Mouse (Mus musculus): ENCODE data around the gene Ppp1r15b. TPM values are rescaled to one million over a fixed set of nuclear protein-coding genes. Genes with fewer than 3 reads are reported as not detected.

Gene Ppp1r15b
- polyA plus RNA-seq, 2 experiments, result 26.9 to 33.4 TPM

DNA sequence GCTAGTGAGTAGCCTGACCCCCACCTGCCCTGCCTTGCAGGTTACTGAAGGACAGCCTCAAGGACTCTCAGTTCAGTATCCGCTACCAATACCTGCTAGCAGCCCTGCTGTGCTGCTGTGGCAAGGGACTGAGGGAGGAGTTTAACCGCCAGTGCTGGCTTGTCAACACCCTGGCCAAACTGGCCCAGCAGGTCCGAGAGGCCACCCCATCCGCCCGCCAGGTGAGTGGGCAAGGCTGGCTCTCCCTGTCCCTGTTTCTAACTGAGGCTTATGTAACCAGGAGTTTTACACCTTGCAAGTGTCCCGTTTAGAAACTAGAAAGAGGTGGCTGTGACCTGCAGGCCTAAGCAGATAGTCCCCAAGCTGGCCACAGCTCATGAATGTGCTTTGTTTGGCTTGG, 40.3 kb upstream of the Ppp1r15b start:
- WGBS (ENCODE audit: insufficient replicate concordance), result 65% methylated on average over 6 of the region's 6 CpGs
- ATAC-seq (ENCODE audit: insufficient read depth), result no peak

GRCm38 (mm10) chr1:133091483-133091882, 39.5 kb upstream of the Ppp1r15b start:
- Histone ChIP-seq H3K36me3 (replicated peaks; ENCODE audit: control insufficient read depth, insufficient read depth, low read depth) (no peaks in the 10 kb centered on the region), H3K4me3 (ENCODE audit: insufficient read depth in 1 of 2, low read depth in 2 of 2, low read length in 2 of 2) (no peak overlapping the region), H3K4me2 (ENCODE audit: low read depth) (no peak overlapping the region), H3K9ac (replicated peaks) (no peak overlapping the region), H3K27me3 (ENCODE audit: control insufficient read depth, insufficient read depth, low read length) (no peaks in the 10 kb centered on the region), H3K27ac (no peak overlapping the region), H3K4me1 (replicated peaks; ENCODE audit: control insufficient read depth in 2 of 2, insufficient read depth in 2 of 2, low read length in 1 of 2) (peaks cover 0 to 3% of the 10 kb centered on the region in 2 experiments; a peak in 1 of 4 replicates), H3K9me3 (ENCODE audit: control insufficient read depth, low read length) (no peaks in the 10 kb centered on the region)
- no peak for DNase-seq (ENCODE audit: low read depth in 3 of 3, low spot score in 3 of 3)
- 74% methylated on average over 8 of the region's 8 CpGs for WGBS (ENCODE audit: insufficient replicate concordance)
- no peak for TF ChIP-seq EP300 (IDR thresholded peaks at IDR 0.05; ENCODE audit: low read depth)
- TF ChIP-seq CTCF (IDR thresholded peaks at IDR 0.05; ENCODE audit: low read depth), result no peak
- ATAC-seq (ENCODE audit: insufficient read depth), result no peak

More for the DNA sequence above, 40.3 kb upstream of the Ppp1r15b start:
- no peak for TF ChIP-seq EP300 (IDR thresholded peaks at IDR 0.05; ENCODE audit: low read depth)
- no peak overlapping the region for H3K4me3 ChIP-seq (ENCODE audit: insufficient read depth in 1 of 2, low read depth in 2 of 2, low read length in 2 of 2)
- no peak overlapping the region for H3K27ac ChIP-seq
- no peak overlapping the region for H3K9ac ChIP-seq (replicated peaks)
- peaks cover 0 to 3% of the 10 kb centered on the region in 2 experiments; a peak in 1 of 4 replicates for H3K4me1 ChIP-seq (replicated peaks; ENCODE audit: control insufficient read depth in 2 of 2, insufficient read depth in 2 of 2, low read length in 1 of 2)
- no peak overlapping the region for H3K4me2 ChIP-seq (ENCODE audit: low read depth)
- no peaks in the 10 kb centered on the region for H3K9me3 ChIP-seq (ENCODE audit: control insufficient read depth, low read length)
- H3K36me3 ChIP-seq (replicated peaks; ENCODE audit: control insufficient read depth, insufficient read depth, low read depth), result no peaks in the 10 kb centered on the region
- no peaks in the 10 kb centered on the region for H3K27me3 ChIP-seq (ENCODE audit: control insufficient read depth, insufficient read depth, low read length)
- no peak for DNase-seq (ENCODE audit: low read depth in 3 of 3, low spot score in 3 of 3)

DNA sequence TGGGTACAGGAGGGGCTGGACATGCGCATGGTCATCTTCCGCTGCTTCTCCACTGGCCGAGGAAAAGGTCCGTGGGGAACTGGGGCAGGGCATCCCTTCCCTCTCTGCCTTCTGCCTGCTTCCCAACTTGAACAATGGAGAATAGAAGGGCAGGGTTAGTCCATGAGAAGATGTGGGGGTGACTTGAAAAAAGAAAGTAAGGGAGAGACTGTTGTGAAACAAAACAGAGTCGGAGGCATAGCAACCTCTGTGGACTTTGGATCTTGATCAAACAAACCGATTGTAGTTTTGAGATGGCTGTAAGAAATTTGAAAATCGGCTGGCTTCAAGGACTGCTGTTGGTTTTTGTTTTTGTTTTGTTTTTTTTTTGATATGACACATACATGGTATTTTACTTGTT, 37.2 kb upstream of the Ppp1r15b start:
- no peak overlapping the region for H3K9ac ChIP-seq (replicated peaks)
- no peak for ATAC-seq (ENCODE audit: insufficient read depth)
- no peak overlapping the region for H3K4me2 ChIP-seq (ENCODE audit: low read depth)
- H3K27ac ChIP-seq, result no peak overlapping the region
- 74% methylated on average over 7 of the region's 7 CpGs for WGBS (ENCODE audit: insufficient replicate concordance)
- no peaks in the 10 kb centered on the region for H3K36me3 ChIP-seq (replicated peaks; ENCODE audit: control insufficient read depth, insufficient read depth, low read depth)
- TF ChIP-seq CTCF (IDR thresholded peaks at IDR 0.05; ENCODE audit: low read depth) (no peak), EP300 (IDR thresholded peaks at IDR 0.05; ENCODE audit: low read depth) (no peak)
- DNase-seq (ENCODE audit: low read depth in 3 of 3, low spot score in 3 of 3), result no peak
- no peak overlapping the region for H3K4me3 ChIP-seq (ENCODE audit: insufficient read depth in 1 of 2, low read depth in 2 of 2, low read length in 2 of 2)
- H3K9me3 ChIP-seq (ENCODE audit: control insufficient read depth, low read length), result no peaks in the 10 kb centered on the region
- no peaks in the 10 kb centered on the region for H3K27me3 ChIP-seq (ENCODE audit: control insufficient read depth, insufficient read depth, low read length)
- peaks cover 0 to 3% of the 10 kb centered on the region in 2 experiments; a peak in 1 of 4 replicates for H3K4me1 ChIP-seq (replicated peaks; ENCODE audit: control insufficient read depth in 2 of 2, insufficient read depth in 2 of 2, low read length in 1 of 2)

- no peaks in the 10 kb centered on the region for H3K27me3 ChIP-seq (ENCODE audit: control insufficient read depth, insufficient read depth, low read length)
- H3K4me1 ChIP-seq (replicated peaks; ENCODE audit: control insufficient read depth in 2 of 2, insufficient read depth in 2 of 2, low read length in 1 of 2), result 0 out of 4 replicates have a peak, but pooled peaks cover 0 to 3% of the 10 kb centered on the region in 2 experiments
- peak; percentile 43; the same call in 1 of the 2 replicates for ATAC-seq (ENCODE audit: insufficient read depth)
- H3K27ac ChIP-seq, result no peak overlapping the region
- 33% methylated on average over 17 of the region's 17 CpGs for WGBS (ENCODE audit: insufficient replicate concordance)
- peak in 2 of 3 experiments; percentile 43 for DNase-seq (ENCODE audit: low read depth in 3 of 3, low spot score in 3 of 3)
- no peak for TF ChIP-seq EP300 (IDR thresholded peaks at IDR 0.05; ENCODE audit: low read depth)
- peak; percentile 93 for TF ChIP-seq CTCF (IDR thresholded peaks at IDR 0.05; ENCODE audit: low read depth)
- no peaks in the 10 kb centered on the region for H3K9me3 ChIP-seq (ENCODE audit: control insufficient read depth, low read length)
- no peaks in the 10 kb centered on the region for H3K36me3 ChIP-seq (replicated peaks; ENCODE audit: control insufficient read depth, insufficient read depth, low read depth)
- H3K4me3 ChIP-seq (ENCODE audit: insufficient read depth in 1 of 2, low read depth in 2 of 2, low read length in 2 of 2), result no peak overlapping the region
- H3K4me2 ChIP-seq (ENCODE audit: low read depth), result no peak overlapping the region
- H3K9ac ChIP-seq (replicated peaks), result no peak overlapping the region
Observed at GRCm38 (mm10) chr1:133100980-133101798, 29.8 kb upstream of the Ppp1r15b start.

GRCm38 (mm10) chr1:133102108-133102507, 28.8 kb upstream of the Ppp1r15b start:
- no peak overlapping the region for H3K27ac ChIP-seq
- no peaks in the 10 kb centered on the region for H3K27me3 ChIP-seq (ENCODE audit: control insufficient read depth, insufficient read depth, low read length)
- ATAC-seq (ENCODE audit: insufficient read depth), result no peak
- H3K4me3 ChIP-seq (ENCODE audit: insufficient read depth in 1 of 2, low read depth in 2 of 2, low read length in 2 of 2), result no peak overlapping the region
- H3K4me2 ChIP-seq (ENCODE audit: low read depth), result no peak overlapping the region
- no peaks in the 10 kb centered on the region for H3K9me3 ChIP-seq (ENCODE audit: control insufficient read depth, low read length)
- 0 out of 4 replicates have a peak, but pooled peaks cover 0 to 3% of the 10 kb centered on the region in 2 experiments for H3K4me1 ChIP-seq (replicated peaks; ENCODE audit: control insufficient read depth in 2 of 2, insufficient read depth in 2 of 2, low read length in 1 of 2)
- TF ChIP-seq CTCF (IDR thresholded peaks at IDR 0.05; ENCODE audit: low read depth) (no peak), EP300 (IDR thresholded peaks at IDR 0.05; ENCODE audit: low read depth) (no peak)
- H3K36me3 ChIP-seq (replicated peaks; ENCODE audit: control insufficient read depth, insufficient read depth, low read depth), result no peaks in the 10 kb centered on the region
- DNase-seq (ENCODE audit: low read depth in 3 of 3, low spot score in 3 of 3), result no peak
- WGBS (ENCODE audit: insufficient replicate concordance), result 73% methylated on average over 5 of the region's 5 CpGs
- H3K9ac ChIP-seq (replicated peaks), result no peak overlapping the region

Measured in liver, embryonic 14.5 days (tissue).